8 mouse cellular contexts compared by ENCODE assay signal in the genomic region with DNA sequence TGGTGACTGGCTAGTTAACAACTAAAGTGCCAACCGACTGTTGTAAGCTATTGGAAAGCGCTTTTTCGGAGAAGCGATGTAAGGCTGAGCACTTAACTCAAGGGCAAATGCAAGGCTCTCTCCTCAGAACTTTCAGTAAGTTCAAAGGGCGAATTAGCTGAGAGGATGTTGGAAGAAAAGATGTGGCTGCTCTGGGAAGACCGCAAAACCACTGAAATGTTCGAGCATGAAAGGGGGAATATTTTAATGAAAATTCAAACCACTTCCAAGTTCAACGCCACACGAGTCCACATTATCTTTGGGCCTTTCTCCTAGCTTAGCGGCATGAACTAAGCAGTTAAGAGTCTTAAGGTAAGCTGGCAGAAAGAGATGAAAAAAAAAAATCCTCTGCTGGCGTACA. TPM values are rescaled to one million over a fixed set of nuclear protein-coding genes. Genes with fewer than 3 reads are reported as not detected.
DNase-seq lines count a peak whose midpoint lies in the region; ATAC-seq lines count a peak whose summit lies in the region.

No protein-coding gene starts in this region.

- peak overlapping the region; percentile 78 for H3K4me3 ChIP-seq in hindbrain, embryonic 11.5 days (ENCODE audit: low read depth, low read length)
- peak overlapping the region; percentile 73 for H3K4me3 ChIP-seq in midbrain, embryonic 15.5 days

- H3K4me2 ChIP-seq in hindbrain, embryonic 11.5 days (replicated peaks; ENCODE audit: low read depth, low read length): peak overlapping the region; percentile 72
- peak overlapping the region; percentile 64 for H3K4me2 ChIP-seq in midbrain, embryonic 15.5 days

- 14% methylated on average over 11 of the region's 11 CpGs for WGBS in hindbrain, embryonic 11.5 days
- 9% methylated on average over 11 of the region's 11 CpGs for WGBS in midbrain, embryonic 15.5 days

- H3K4me1 ChIP-seq in hindbrain, embryonic 11.5 days (replicated peaks; ENCODE audit: control insufficient read depth, insufficient read depth, low read length): no peaks in the 10 kb centered on the region; the same call in 1 of the 2 replicates
- H3K4me1 ChIP-seq in midbrain, embryonic 15.5 days: peaks cover 35% of the 10 kb centered on the region

- H3K36me3 ChIP-seq in hindbrain, embryonic 11.5 days (ENCODE audit: control insufficient read depth, insufficient read depth, low read length): no peaks in the 10 kb centered on the region
- H3K36me3 ChIP-seq in midbrain, embryonic 15.5 days (replicated peaks): no peaks in the 10 kb centered on the region

- H3K27me3 ChIP-seq in hindbrain, embryonic 11.5 days (ENCODE audit: control insufficient read depth, insufficient read depth, low read length): no peaks in the 10 kb centered on the region; the same call in 1 of the 2 replicates
- H3K27me3 ChIP-seq in midbrain, embryonic 15.5 days (replicated peaks): no peaks in the 10 kb centered on the region

- intact Hi-C loops in gastrocnemius, postnatal 14 days (cut with DNase I; ENCODE audit: low total_unique reads): no loop called here

- H3K27ac ChIP-seq in hindbrain, embryonic 11.5 days (ENCODE audit: low read depth, low read length): peak overlapping the region; percentile 100
- H3K27ac ChIP-seq in midbrain, embryonic 15.5 days: peak overlapping the region; percentile 99

- peak; percentile 13 for DNase-seq in kidney, adult 9 months
- DNase-seq in kidney, postnatal 10 days: no peak
- DNase-seq in Muller cell, postnatal 12 days (ENCODE audit: inconsistent ontology term): peak; percentile 57
- DNase-seq in hindbrain, embryonic 11.5 days (ENCODE audit: low spot score): no peak
- no peak for DNase-seq in gastrocnemius, postnatal 14 days
- no peak for DNase-seq in layer of hippocampus, adult 9-10 months (ENCODE audit: low spot score)

- peak overlapping the region; percentile 92 for H3K9ac ChIP-seq in hindbrain, embryonic 11.5 days (ENCODE audit: low read depth, low read length)
- peak overlapping the region; percentile 71 for H3K9ac ChIP-seq in midbrain, embryonic 15.5 days

- no peak for ATAC-seq in hindbrain, embryonic 11.5 days (ENCODE audit: low FRiP score)
- ATAC-seq in midbrain, embryonic 15.5 days (replicated peaks): no peak
- no peak for ATAC-seq in frontal cortex, adult (ENCODE audit: low TSS enrichment)

- no peaks in the 10 kb centered on the region for H3K9me3 ChIP-seq in hindbrain, embryonic 11.5 days (ENCODE audit: control insufficient read depth, low read length)
- no peaks in the 10 kb centered on the region for H3K9me3 ChIP-seq in midbrain, embryonic 15.5 days

RNA-seq across cellular contexts. Expression of gene Mier1, which starts 0.8 kb away (rescaled TPM):
- 33.6 and 48.8 TPM in 2 replicates for polyA plus RNA-seq in hindbrain, embryonic 11.5 days (2014; fragmentation: Nextera tagmentation; extraction: Ambion mirVana)
- 27.7 and 29.9 TPM in 2 replicates for polyA plus RNA-seq in midbrain, embryonic 15.5 days (2015; fragmentation: Nextera tagmentation; extraction: Ambion mirVana)
- total RNA-seq in gastrocnemius, postnatal 14 days (2021): 10 to 100 TPM; 21.8 to 22.3 TPM

RNA-seq across cellular contexts. Expression of gene Wdr78, which starts 1.0 kb away (rescaled TPM):
- 6.7 and 7.6 TPM in 2 replicates for polyA plus RNA-seq in hindbrain, embryonic 11.5 days (2014; fragmentation: Nextera tagmentation; extraction: Ambion mirVana)
- 5.4 and 5.6 TPM in 2 replicates for polyA plus RNA-seq in midbrain, embryonic 15.5 days (2015; fragmentation: Nextera tagmentation; extraction: Ambion mirVana)
- total RNA-seq in gastrocnemius, postnatal 14 days (2021): under 1 TPM; 0.74 to 0.86 TPM

Comparison
In these comparisons a context has a peak if more than half of its experiments do, and no peak if none do; other contexts are left out.
1. DNase-seq: peak in kidney, adult 9 months (single experiment) and Muller cell, postnatal 12 days (single experiment); none in kidney, postnatal 10 days (single experiment), hindbrain, embryonic 11.5 days (single experiment), gastrocnemius, postnatal 14 days (single experiment) and layer of hippocampus, adult 9-10 months (single experiment).